Mouse (Mus musculus): ENCODE data around the gene Inpp5k. TPM values are rescaled to one million over a fixed set of nuclear protein-coding genes. Genes with fewer than 3 reads are reported as not detected.

The Inpp5k gene
- polyA plus RNA-seq, 1 experiment from 2014 or later, result 45.1 TPM

GRCm38 (mm10) chr11:75673411-75673810 is 42.6 kb downstream of the Inpp5k start:
- Histone ChIP-seq H3K27me3 (replicated peaks) (no peaks in the 10 kb centered on the region), H3K27ac (no peak overlapping the region), H3K9ac (no peak overlapping the region), H3K4me2 (no peak overlapping the region), H3K36me3 (replicated peaks) (no peaks in the 10 kb centered on the region), H3K4me3 (no peak overlapping the region), H3K4me1 (0 out of 2 replicates have a peak, but pooled peaks cover under 1% of the 10 kb centered on the region), H3K9me3 (no peaks in the 10 kb centered on the region)
- WGBS, result 81% methylated on average over 5 of the region's 5 CpGs
- ATAC-seq (replicated peaks), result no peak

- Histone ChIP-seq H3K9me3 (no peaks in the 10 kb centered on the region), H3K4me1 (peaks cover 4% of the 10 kb centered on the region; the same call in 1 of the 2 replicates), H3K36me3 (replicated peaks) (no peaks in the 10 kb centered on the region), H3K27ac (no peak overlapping the region), H3K4me2 (no peak overlapping the region), H3K4me3 (no peak overlapping the region), H3K9ac (no peak overlapping the region), H3K27me3 (replicated peaks) (no peaks in the 10 kb centered on the region)
- ATAC-seq (replicated peaks), result no peak
- 81% methylated on average over 3 of the region's 3 CpGs for WGBS
Observed at GRCm38 (mm10) chr11:75674875-75675274, 44.1 kb downstream of the Inpp5k start.

GRCm38 (mm10) chr11:75677881-75678746 is 47.3 kb downstream of the Inpp5k start:
- Histone ChIP-seq H3K9ac (peak overlapping the region; percentile 19; the same call in 1 of the 2 replicates), H3K4me3 (peak overlapping the region; percentile 88), H3K27me3 (replicated peaks) (no peaks in the 10 kb centered on the region), H3K9me3 (no peaks in the 10 kb centered on the region), H3K27ac (peak overlapping the region; percentile 93), H3K4me2 (peak overlapping the region; percentile 79), H3K36me3 (replicated peaks) (0 out of 2 replicates have a peak, but pooled peaks cover under 1% of the 10 kb centered on the region), H3K4me1 (peaks cover 21% of the 10 kb centered on the region)
- no peak; the same call in 1 of the 2 replicates for ATAC-seq (replicated peaks)
- WGBS, result 90% methylated on average over 3 of the region's 3 CpGs

DNA sequence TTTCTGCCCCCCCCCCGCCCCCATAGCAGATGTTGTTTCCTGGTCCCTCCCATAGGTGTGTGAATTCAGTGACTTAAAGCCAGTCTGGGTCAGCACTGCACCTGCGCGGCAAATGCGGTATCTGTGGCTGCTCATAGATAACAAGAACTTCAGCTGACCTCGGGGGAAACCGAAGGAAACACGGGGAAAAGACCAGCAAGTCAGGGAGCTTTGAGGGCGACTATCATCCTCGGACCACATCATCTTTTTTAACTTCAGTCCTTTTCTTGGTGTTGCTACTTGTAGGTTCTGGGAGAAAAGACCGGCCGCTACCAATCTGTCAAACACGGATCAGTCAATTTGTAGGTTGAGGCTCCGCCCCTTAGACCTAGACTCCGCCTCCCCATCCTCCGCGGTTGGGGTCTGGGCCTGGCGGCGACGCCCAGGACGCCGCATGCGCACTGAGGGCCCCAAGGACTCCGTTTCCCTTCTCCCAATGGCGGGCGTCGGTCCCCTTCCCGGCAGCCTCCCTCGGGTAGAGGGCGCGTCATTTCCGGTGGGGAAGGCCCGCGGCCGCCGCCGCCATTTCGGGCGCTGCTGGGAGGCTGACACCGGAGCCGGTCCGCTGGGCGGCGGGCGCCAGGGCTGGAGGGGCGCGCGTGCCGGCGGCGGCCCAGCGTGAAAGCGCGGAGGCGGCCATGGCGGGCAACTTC is 48.1 kb downstream of the Inpp5k start, which contains the start of gene Crk:
Crk (plus strand) TSS at position 513 of the 692 bp plus-strand sequence.
- under 1% methylated on average over 54 of the region's 55 CpGs for WGBS
- peak within 1 kb of the TSS; percentile 94 for H3K9ac ChIP-seq

GRCm38 (mm10) chr11:75679439-75680171 is 48.8 kb downstream of the Inpp5k start:
- peak; percentile 84 for ATAC-seq (replicated peaks)
- WGBS, result under 1% methylated on average over 43 of the region's 43 CpGs
- peak overlapping the region; percentile 94 for H3K9ac ChIP-seq
- 0 out of 2 replicates have a peak, but pooled peaks cover 3% of the 10 kb centered on the region for H3K36me3 ChIP-seq (replicated peaks)
- H3K9me3 ChIP-seq, result no peaks in the 10 kb centered on the region
- H3K27me3 ChIP-seq (replicated peaks), result no peaks in the 10 kb centered on the region
- H3K27ac ChIP-seq, result peak overlapping the region; percentile 93
- H3K4me3 ChIP-seq, result peak overlapping the region; percentile 88
- peaks cover 21% of the 10 kb centered on the region for H3K4me1 ChIP-seq
- peak overlapping the region; percentile 79 for H3K4me2 ChIP-seq

More for the DNA sequence above, 48.1 kb downstream of the Inpp5k start, which contains the start of gene Crk:
- Histone ChIP-seq H3K4me1 (peaks cover 21% of the 10 kb centered on the region), H3K9me3 (no peaks in the 10 kb centered on the region), H3K27ac (peak within 1 kb of the TSS; percentile 93), H3K4me2 (peak within 1 kb of the TSS; percentile 79), H3K4me3 (peak within 1 kb of the TSS; percentile 88), H3K27me3 (replicated peaks) (no peaks in the 10 kb centered on the region), H3K36me3 (replicated peaks) (0 out of 2 replicates have a peak, but pooled peaks cover 3% of the 10 kb centered on the region)
- peak; percentile 98 for ATAC-seq (replicated peaks)

DNA sequence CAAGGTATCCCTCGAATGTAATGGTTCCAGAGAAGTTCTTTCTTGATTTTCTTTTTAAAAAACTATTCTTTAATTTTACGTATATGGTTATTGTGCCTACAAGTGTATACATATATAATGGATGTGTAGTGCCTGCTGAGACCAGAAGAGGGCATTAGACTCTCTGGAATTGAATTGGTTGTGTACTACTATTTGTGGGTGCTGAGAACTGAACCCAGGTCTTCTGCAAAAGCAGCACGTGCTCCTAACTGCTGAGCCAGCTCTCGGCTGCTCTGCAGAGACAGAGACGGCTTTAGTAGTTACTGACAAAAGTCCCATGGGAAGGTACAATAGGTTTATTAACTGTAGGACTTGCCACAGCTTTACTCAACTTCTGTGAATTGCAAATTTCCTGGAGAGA is 53.7 kb downstream of the Inpp5k start:
- Histone ChIP-seq H3K4me3 (no peak overlapping the region), H3K27me3 (replicated peaks) (no peaks in the 10 kb centered on the region), H3K27ac (no peak overlapping the region), H3K4me2 (no peak overlapping the region), H3K4me1 (peaks cover 22% of the 10 kb centered on the region), H3K9me3 (no peaks in the 10 kb centered on the region), H3K36me3 (replicated peaks) (0 out of 2 replicates have a peak, but pooled peaks cover 3% of the 10 kb centered on the region), H3K9ac (no peak overlapping the region)
- 85% methylated on average over 5 of the region's 5 CpGs for WGBS
- no peak for ATAC-seq (replicated peaks)

GRCm38 (mm10) chr11:75684956-75685355 is 54.2 kb downstream of the Inpp5k start:
- Histone ChIP-seq H3K9ac (no peak overlapping the region), H3K4me1 (peaks cover 20% of the 10 kb centered on the region), H3K27me3 (replicated peaks) (no peaks in the 10 kb centered on the region), H3K4me3 (no peak overlapping the region), H3K36me3 (replicated peaks) (0 out of 2 replicates have a peak, but pooled peaks cover 3% of the 10 kb centered on the region), H3K27ac (no peak overlapping the region), H3K4me2 (no peak overlapping the region), H3K9me3 (no peaks in the 10 kb centered on the region)
- ATAC-seq (replicated peaks), result no peak
- 88% methylated on average over 2 of the region's 2 CpGs for WGBS

DNA sequence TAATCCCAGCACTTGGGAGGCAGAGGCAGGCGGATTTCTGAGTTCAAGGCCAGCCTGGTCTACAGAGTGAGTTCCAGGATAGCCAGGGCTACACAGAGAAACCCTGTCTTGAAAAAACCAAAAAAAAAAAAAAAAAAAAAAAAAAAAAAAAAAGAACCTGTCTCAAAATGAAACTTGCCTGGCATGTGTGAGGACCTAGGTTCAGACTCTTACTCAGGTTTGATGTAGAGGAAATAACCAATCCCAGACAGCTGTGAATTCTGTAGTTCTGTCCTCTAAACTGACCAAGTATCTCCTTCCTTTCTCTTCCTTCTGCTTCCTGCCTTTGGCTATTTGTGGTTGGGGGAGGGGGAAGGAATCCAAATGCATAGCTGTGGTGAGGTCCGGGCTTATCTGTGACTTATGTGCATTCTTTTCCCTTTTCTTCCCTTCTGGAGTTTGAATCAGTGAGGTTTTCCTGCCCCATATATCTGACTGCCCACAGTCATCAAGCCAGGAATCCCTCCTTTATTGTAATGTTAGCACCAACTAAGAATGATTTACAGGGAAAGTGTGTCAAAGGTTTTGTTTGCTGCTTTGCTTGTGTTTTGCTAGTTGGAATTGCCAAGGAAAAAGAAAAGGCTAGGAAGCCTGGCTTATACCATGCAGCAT is 56.7 kb downstream of the Inpp5k start:
- Histone ChIP-seq H3K27ac (no peak overlapping the region), H3K4me1 (peaks cover 4% of the 10 kb centered on the region; the same call in 1 of the 2 replicates), H3K4me3 (no peak overlapping the region), H3K9ac (no peak overlapping the region), H3K27me3 (replicated peaks) (no peaks in the 10 kb centered on the region), H3K9me3 (no peaks in the 10 kb centered on the region), H3K36me3 (replicated peaks) (peaks cover 11% of the 10 kb centered on the region), H3K4me2 (no peak overlapping the region)
- no peak for ATAC-seq (replicated peaks)
- 80% methylated on average over 2 of the region's 2 CpGs for WGBS

- Histone ChIP-seq H3K27ac (no peak overlapping the region), H3K9ac (no peak overlapping the region), H3K4me2 (no peak overlapping the region), H3K27me3 (replicated peaks) (no peaks in the 10 kb centered on the region), H3K4me1 (peaks cover 4% of the 10 kb centered on the region; the same call in 1 of the 2 replicates), H3K4me3 (no peak overlapping the region), H3K9me3 (no peaks in the 10 kb centered on the region), H3K36me3 (replicated peaks) (peaks cover 14% of the 10 kb centered on the region)
- no peak for ATAC-seq (replicated peaks)
- WGBS, result 85% methylated on average over 2 of the region's 2 CpGs
Observed at GRCm38 (mm10) chr11:75688132-75688531, 57.3 kb downstream of the Inpp5k start.

GRCm38 (mm10) chr11:75689977-75690376 is 59.2 kb downstream of the Inpp5k start:
- peaks cover 19% of the 10 kb centered on the region for H3K36me3 ChIP-seq (replicated peaks)
- H3K9ac ChIP-seq, result no peak overlapping the region
- WGBS, result 96% methylated on average over 1 of the region's 1 CpGs
- H3K9me3 ChIP-seq, result no peaks in the 10 kb centered on the region
- no peak for ATAC-seq (replicated peaks)
- peaks cover 4% of the 10 kb centered on the region; the same call in 1 of the 2 replicates for H3K4me1 ChIP-seq
- H3K27me3 ChIP-seq (replicated peaks), result no peaks in the 10 kb centered on the region
- H3K27ac ChIP-seq, result no peak overlapping the region
- no peak overlapping the region for H3K4me2 ChIP-seq
- H3K4me3 ChIP-seq, result no peak overlapping the region

DNA sequence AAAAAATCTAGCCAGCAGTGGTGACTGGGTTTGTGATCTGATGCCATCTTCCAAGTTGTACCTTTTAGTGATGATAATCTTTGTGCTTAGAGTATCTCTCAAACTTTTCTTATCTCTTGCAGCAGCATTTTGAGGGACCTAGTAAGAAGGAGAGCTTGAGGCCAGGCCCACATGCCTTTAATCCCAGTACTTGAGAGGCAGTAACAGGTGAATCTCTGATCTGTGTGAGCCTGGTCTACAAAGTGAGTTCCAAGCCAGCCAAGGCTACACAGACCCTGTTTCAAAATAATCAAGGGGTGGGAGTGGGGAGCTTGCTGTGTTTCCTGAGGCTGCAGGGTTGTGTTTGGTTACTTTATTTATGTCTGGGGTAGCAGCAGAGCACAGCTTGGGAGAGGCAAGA is 60.3 kb downstream of the Inpp5k start:
- no peak for ATAC-seq (replicated peaks)
- H3K4me1 ChIP-seq, result peaks cover 3% of the 10 kb centered on the region; the same call in 1 of the 2 replicates
- H3K36me3 ChIP-seq (replicated peaks), result peaks cover 19% of the 10 kb centered on the region
- H3K9ac ChIP-seq, result no peak overlapping the region
- no peak overlapping the region for H3K4me2 ChIP-seq
- H3K27me3 ChIP-seq (replicated peaks), result no peaks in the 10 kb centered on the region
- H3K9me3 ChIP-seq, result no peaks in the 10 kb centered on the region
- H3K4me3 ChIP-seq, result no peak overlapping the region
- no peak overlapping the region for H3K27ac ChIP-seq

All from midbrain, embryonic 15.5 days (tissue).